Mouse (Mus musculus) hindbrain, embryonic 14.5 days (tissue): Measurements from ENCODE around the gene Usp19. TPM values are rescaled to one million over a fixed set of nuclear protein-coding genes. Genes with fewer than 3 reads are reported as not detected.
A peak's percentile ranks its signal among the peaks of the same experiment; 100 is the strongest.

ENCODE experiments used
- ATAC-seq: fragments of 200-750 bp; cut with Nextera tagmentation; 2 replicates; pipeline ENCODE4 v1.8.0; 2017; ENCODE audit warnings: moderate number of reproducible peaks, mild to moderate bottlenecking, moderate TSS enrichment, moderate library complexity; ENCODE audit not compliant: low FRiP score
- DNase-seq: peaks from one replicate; pipeline ENCODE4 v3.0.0-alpha.2; 2015; ENCODE audit warnings: low spot score
- H3K27ac ChIP-seq: fragments of 300-500 bp; sonication (generic); 2 replicates; pipeline ENCODE4 v1.5.1; 2014; ENCODE audit warnings: mild to moderate bottlenecking, moderate library complexity
- H3K27me3 ChIP-seq: fragments of 300-500 bp; sonication (generic); 2 replicates; pipeline ENCODE4 v1.6.1; 2014; ENCODE audit warnings: mild to moderate bottlenecking, low read length, mixed read lengths; ENCODE audit not compliant: control insufficient read depth, insufficient read depth
- H3K36me3 ChIP-seq: fragments of 300-500 bp; sonication (generic); replicated peaks from 2 replicates; pipeline ENCODE4 v1.6.1; 2014; ENCODE audit not compliant: control insufficient read depth, insufficient read depth
- H3K4me1 ChIP-seq: fragments of 300-500 bp; sonication (generic); replicated peaks from 2 replicates; pipeline ENCODE4 v1.6.1; 2014; ENCODE audit warnings: antibody characterized with exemption, low read length, mixed read lengths; ENCODE audit not compliant: control insufficient read depth, insufficient read depth
- H3K4me2 ChIP-seq: fragments of 300-500 bp; sonication (generic); replicated peaks from 2 replicates; pipeline ENCODE4 v1.6.1; 2014; ENCODE audit warnings: mild to moderate bottlenecking, moderate library complexity
- H3K4me3 ChIP-seq: fragments of 300-500 bp; sonication (generic); replicated peaks from 2 replicates; pipeline ENCODE4 v1.5.1; 2014; ENCODE audit warnings: mild to moderate bottlenecking, low read length
- H3K9ac ChIP-seq: fragments of 300-500 bp; sonication (generic); 2 replicates; pipeline ENCODE4 v1.6.1; 2014
- H3K9me3 ChIP-seq: fragments of 300-500 bp; sonication (generic); 2 replicates; pipeline ENCODE4 v1.6.1; 2016; ENCODE audit warnings: low read length; ENCODE audit not compliant: control insufficient read depth
- WGBS: fragments of 180-500 bp; shearing (Covaris S2); extraction: QIAGEN DNeasy Blood & Tissue Kit; methylation state at CpG from one replicate; pipeline ENCODE4 v1.1.7; 2014; 5-methylcytosine and 5-hydroxymethylcytosine counted together
- polyA plus RNA-seq: library from polyadenylated mRNA; unstranded; fragments of >200 nt; fragmentation: Nextera tagmentation; extraction: Ambion mirVana; gene quantifications from 2 replicates; pipeline ENCODE4 v1.2.1, GENCODE M21; 2014

The Usp19 gene
- polyA plus RNA-seq, 1 experiment from 2014 or later: 69.7 TPM

GRCm38 (mm10) chr9:108452911-108453310 lies 37.5 kb upstream of the Usp19 start:
- H3K36me3 ChIP-seq: peaks cover 11% of the 10 kb centered on the region
- no peaks in the 10 kb centered on the region for H3K27me3 ChIP-seq
- H3K4me3 ChIP-seq: peak overlapping the region; percentile 48
- H3K4me1 ChIP-seq: peaks cover 43% of the 10 kb centered on the region
- H3K9me3 ChIP-seq: no peaks in the 10 kb centered on the region
- peak overlapping the region; percentile 74 for H3K9ac ChIP-seq
- DNase-seq (no peak), ATAC-seq (no peak)
- 47% methylated on average over 6 of the region's 6 CpGs for WGBS
- peak overlapping the region; percentile 60 for H3K4me2 ChIP-seq
- peak overlapping the region; percentile 76 for H3K27ac ChIP-seq

GRCm38 (mm10) chr9:108453458-108453857 lies 36.9 kb upstream of the Usp19 start:
- Histone ChIP-seq H3K9ac (peak overlapping the region; percentile 74), H3K27me3 (no peaks in the 10 kb centered on the region), H3K4me2 (peak overlapping the region; percentile 60), H3K27ac (peak overlapping the region; percentile 76; the same call in 1 of the 2 replicates), H3K4me1 (peaks cover 43% of the 10 kb centered on the region), H3K9me3 (no peaks in the 10 kb centered on the region), H3K4me3 (no peak overlapping the region), H3K36me3 (peaks cover 5% of the 10 kb centered on the region)
- 86% methylated on average over 4 of the region's 4 CpGs for WGBS
- DNase-seq (no peak), ATAC-seq (no peak)

GRCm38 (mm10) chr9:108454429-108454828 lies 36.0 kb upstream of the Usp19 start:
- no peaks in the 10 kb centered on the region for H3K27me3 ChIP-seq
- peaks cover 38% of the 10 kb centered on the region for H3K4me1 ChIP-seq
- H3K36me3 ChIP-seq: no peaks in the 10 kb centered on the region
- no peaks in the 10 kb centered on the region for H3K9me3 ChIP-seq
- DNase-seq (no peak), ATAC-seq (no peak)
- WGBS: 86% methylated on average over 6 of the region's 6 CpGs
- peak overlapping the region; percentile 0; the same call in 1 of the 2 replicates for H3K9ac ChIP-seq
- no peak overlapping the region for H3K4me3 ChIP-seq
- H3K4me2 ChIP-seq: no peak overlapping the region
- H3K27ac ChIP-seq: no peak overlapping the region

GRCm38 (mm10) chr9:108455747-108456571 lies 34.4 kb upstream of the Usp19 start:
- no peak overlapping the region for H3K27ac ChIP-seq
- no peak for DNase-seq
- 80% methylated on average over 12 of the region's 12 CpGs for WGBS
- H3K4me1 ChIP-seq: peaks cover 23% of the 10 kb centered on the region
- no peak overlapping the region for H3K9ac ChIP-seq
- no peaks in the 10 kb centered on the region for H3K36me3 ChIP-seq
- H3K4me2 ChIP-seq: no peak overlapping the region
- H3K4me3 ChIP-seq: no peak overlapping the region
- H3K9me3 ChIP-seq: no peaks in the 10 kb centered on the region
- no peak for ATAC-seq
- no peaks in the 10 kb centered on the region for H3K27me3 ChIP-seq

- DNase-seq (no peak), ATAC-seq (no peak)
- Histone ChIP-seq H3K27ac (no peak overlapping the region), H3K9ac (no peak overlapping the region), H3K36me3 (no peaks in the 10 kb centered on the region), H3K4me3 (no peak overlapping the region), H3K9me3 (no peaks in the 10 kb centered on the region), H3K27me3 (no peaks in the 10 kb centered on the region), H3K4me1 (peaks cover 23% of the 10 kb centered on the region), H3K4me2 (no peak overlapping the region)
- WGBS: 86% methylated on average over 10 of the region's 10 CpGs
Observed at GRCm38 (mm10) chr9:108456953-108457352, 33.4 kb upstream of the Usp19 start.

GRCm38 (mm10) chr9:108459939-108460318 lies 30.5 kb upstream of the Usp19 start:
- Histone ChIP-seq H3K4me2 (peak overlapping the region; percentile 96), H3K9me3 (no peaks in the 10 kb centered on the region), H3K36me3 (peaks cover 21% of the 10 kb centered on the region), H3K27ac (peak overlapping the region; percentile 90), H3K4me1 (peaks cover 10% of the 10 kb centered on the region), H3K4me3 (peak overlapping the region; percentile 94), H3K27me3 (no peaks in the 10 kb centered on the region), H3K9ac (no peak overlapping the region)
- DNase-seq: no peak
- ATAC-seq: no peak
- 100% methylated on average over 1 of the region's 1 CpGs for WGBS

GRCm38 (mm10) chr9:108460319-108461178 lies 29.9 kb upstream of the Usp19 start, which contains the start of gene Ccdc71:
Gene Ccdc71, plus strand, starts transcription at chr9:108460527.
- peak within 1 kb of the TSS; percentile 90 for H3K9ac ChIP-seq
- ATAC-seq (peak; percentile 80), DNase-seq (peak; percentile 88)
- peaks cover 10% of the 10 kb centered on the region for H3K4me1 ChIP-seq
- under 1% methylated on average over 52 of the region's 52 CpGs for WGBS
- no peaks in the 10 kb centered on the region for H3K9me3 ChIP-seq
- H3K4me2 ChIP-seq: peak within 1 kb of the TSS; percentile 96
- peaks cover 27% of the 10 kb centered on the region for H3K36me3 ChIP-seq
- H3K27ac ChIP-seq: peak within 1 kb of the TSS; percentile 90
- H3K27me3 ChIP-seq: no peaks in the 10 kb centered on the region
- H3K4me3 ChIP-seq: peak within 1 kb of the TSS; percentile 94

GRCm38 (mm10) chr9:108461181-108461631 lies 29.2 kb upstream of the Usp19 start, which contains the start of gene Klhdc8b:
Gene Klhdc8b, minus strand, starts transcription at chr9:108461581.
- H3K4me3 ChIP-seq: peak within 1 kb of the TSS; percentile 94
- 25% methylated on average over 11 of the region's 11 CpGs for WGBS
- no peaks in the 10 kb centered on the region for H3K27me3 ChIP-seq
- DNase-seq (no peak), ATAC-seq (no peak)
- H3K27ac ChIP-seq: peak within 1 kb of the TSS; percentile 90
- H3K9me3 ChIP-seq: no peaks in the 10 kb centered on the region
- H3K9ac ChIP-seq: peak within 1 kb of the TSS; percentile 90
- peaks cover 34% of the 10 kb centered on the region for H3K36me3 ChIP-seq
- peaks cover 10% of the 10 kb centered on the region for H3K4me1 ChIP-seq
- peak within 1 kb of the TSS; percentile 96 for H3K4me2 ChIP-seq

DNA sequence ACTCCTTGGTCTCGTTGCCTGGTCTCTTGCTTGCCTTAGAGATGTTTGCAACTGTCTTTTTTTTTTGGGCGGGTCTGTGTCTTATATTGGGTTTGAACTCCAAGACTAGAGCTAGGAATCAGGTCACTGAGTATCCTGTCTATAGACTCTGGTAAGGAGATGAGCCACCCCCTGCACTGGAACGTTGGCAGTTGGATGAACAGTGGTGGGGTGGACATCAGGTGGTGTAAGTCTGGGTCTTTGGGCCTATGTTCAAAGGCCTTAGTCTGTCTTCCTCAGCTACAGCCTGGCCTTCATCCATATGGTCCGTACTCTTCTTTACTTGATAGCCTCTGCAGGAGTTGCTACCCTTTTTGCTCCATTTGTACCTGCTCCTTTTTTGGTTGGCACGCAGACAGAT lies 28.7 kb upstream of the Usp19 start:
- Histone ChIP-seq H3K4me3 (peak overlapping the region; percentile 94), H3K27me3 (no peaks in the 10 kb centered on the region), H3K36me3 (peaks cover 36% of the 10 kb centered on the region), H3K9ac (peak overlapping the region; percentile 90; the same call in 1 of the 2 replicates), H3K4me1 (peaks cover 10% of the 10 kb centered on the region), H3K4me2 (peak overlapping the region; percentile 96), H3K27ac (no peak overlapping the region), H3K9me3 (no peaks in the 10 kb centered on the region)
- DNase-seq (no peak), ATAC-seq (no peak)
- 90% methylated on average over 5 of the region's 5 CpGs for WGBS
